Mouse (Mus musculus): ENCODE measurements around the gene Lars2. TPM values are rescaled to one million over a fixed set of nuclear protein-coding genes. Genes with fewer than 3 reads are reported as not detected.

The Lars2 gene
- total RNA-seq (2023): 666 TPM

DNA sequence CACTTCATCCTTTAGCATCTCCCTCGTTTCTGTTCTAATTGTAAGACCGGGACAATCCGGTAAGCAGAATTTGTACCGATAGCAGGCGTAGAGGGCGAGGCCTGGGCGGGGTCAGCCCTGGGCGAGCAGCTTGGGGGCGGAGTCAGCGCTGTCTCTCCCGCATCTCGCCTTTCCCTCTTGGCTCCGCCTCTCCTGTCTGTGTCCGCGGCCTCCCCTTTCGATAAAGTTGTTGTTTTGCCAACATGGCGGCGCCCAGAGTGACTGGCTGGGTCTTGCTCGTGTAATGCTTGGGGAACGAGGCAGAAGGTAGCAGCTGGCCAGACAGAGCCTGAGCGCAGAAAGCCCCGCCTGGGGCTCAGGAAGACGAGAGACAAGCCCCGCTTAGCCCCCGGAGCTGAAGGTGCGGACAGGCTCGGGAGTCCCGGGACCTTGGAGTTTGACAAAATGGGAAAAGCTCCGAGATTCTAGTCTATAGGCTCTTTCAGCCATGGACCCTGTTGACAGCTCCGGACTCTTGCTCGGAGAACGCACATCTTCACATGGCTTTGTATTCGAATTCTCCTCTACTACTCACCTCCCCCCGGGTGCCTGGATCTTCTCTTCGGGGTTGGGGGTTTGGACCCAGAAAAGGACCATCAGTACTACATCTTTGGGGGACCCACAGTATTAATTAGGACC, at the start of gene Lars2:
TSS of gene Lars2 (plus strand) at position 220 of the 678 bp plus-strand sequence.

DNA sequence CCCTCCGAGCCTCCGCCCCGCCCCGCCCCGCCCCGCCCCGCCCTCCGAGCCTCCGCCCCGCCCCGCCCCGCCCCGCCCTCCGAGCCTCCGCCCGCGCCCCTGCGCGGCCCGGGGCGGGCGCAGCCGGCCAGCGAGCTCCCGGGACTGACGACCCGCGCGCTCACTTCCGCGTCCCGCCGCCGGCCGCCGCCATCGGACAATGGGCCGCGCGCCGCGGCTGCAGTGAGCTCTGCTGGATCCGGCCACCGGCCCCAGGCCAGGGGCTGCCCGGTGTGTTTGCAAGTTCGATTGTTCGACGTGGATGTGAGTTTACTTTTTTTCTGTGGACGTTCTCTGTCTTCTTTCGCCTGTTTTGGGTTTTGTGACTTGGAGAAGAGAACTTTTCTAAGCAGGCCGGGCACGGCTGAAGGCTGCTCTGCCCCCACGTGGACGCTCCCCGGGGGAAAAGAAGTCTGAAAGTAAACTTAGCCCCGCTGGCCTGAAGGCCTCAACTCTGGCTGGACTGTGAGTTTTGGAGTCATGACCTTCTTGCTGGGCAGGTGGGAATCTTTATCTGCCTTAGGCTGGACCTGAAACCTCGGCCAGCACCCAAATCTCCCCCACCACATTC, 112.0 kb downstream of the Lars2 start, which contains the start of gene Limd1:
TSS of gene Limd1 (plus strand) at position 121 of the 610 bp plus-strand sequence.

Other genes starting within 250 kb of the Lars2 start
- 0.59 TPM for gene Clec3b, start 216.0 kb upstream of the Lars2 start, total RNA-seq (2023)
- gene Cdcp1, start 150.9 kb upstream of the Lars2 start, total RNA-seq (2023): not detected
- gene Tmem158, start 106.2 kb upstream of the Lars2 start, total RNA-seq (2023): 0.44 TPM
- 62.1 TPM for gene Limd1, start 111.8 kb downstream of the Lars2 start, total RNA-seq (2023)
- 24.4 TPM for gene Sacm1l, start 162.8 kb downstream of the Lars2 start, total RNA-seq (2023)